Mouse (Mus musculus): ENCODE measurements around the gene Scyl1.

DNA sequence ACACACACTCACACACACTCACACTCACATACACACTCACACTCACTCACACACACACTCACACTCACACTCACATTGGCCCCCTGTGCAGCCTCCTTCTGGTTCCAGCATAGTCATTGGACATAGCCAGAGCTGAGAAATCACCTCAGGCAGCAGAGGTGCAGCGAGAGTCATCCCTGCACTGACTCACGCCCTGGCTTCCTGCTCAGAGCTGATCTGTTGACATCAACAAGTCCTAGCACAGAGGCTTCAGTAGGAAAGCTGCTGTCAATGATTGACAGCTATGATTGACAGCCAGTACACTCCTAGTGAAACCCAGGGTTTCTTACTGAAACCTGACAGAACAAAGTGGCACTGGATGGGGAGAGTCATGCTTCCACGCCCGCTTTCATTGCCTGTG is 44.7 kb upstream of the Scyl1 start:
- TF ChIP-seq POLR2A (IDR thresholded peaks at IDR 0.05; ENCODE audit: low read depth, low read length) (no peak), CTCF (IDR thresholded peaks at IDR 0.05; ENCODE audit: extremely low read depth, insufficient read length, insufficient replicate concordance, low read depth, low read length) (no peak)

All from small intestine, adult 2 months (tissue).